Mouse (Mus musculus) CH12.LX (cell line): Measurements from ENCODE around the gene Caskin1. TPM values are rescaled to one million over a fixed set of nuclear protein-coding genes. Genes with fewer than 3 reads are reported as not detected.

Experiments used
- DNase-seq: peaks from one replicate; pipeline ENCODE4 v3.0.0-alpha.2; 2013; ENCODE audit errors: extremely low read depth
- H3K27ac ChIP-seq: 2 replicates; pipeline ENCODE4 v1.5.1; 2012; ENCODE audit warnings: low read depth, mild to moderate bottlenecking, control low read depth, moderate library complexity; ENCODE audit not compliant: insufficient read depth
- H3K27me3 ChIP-seq: replicated peaks from 2 replicates; pipeline ENCODE3; 2012; ENCODE audit warnings: inconsistent platforms
- H3K36me3 ChIP-seq, 2 experiments: replicated peaks in 1 of 2; 2 replicates each; pipeline versions ENCODE3 to v1.6.1; 2012; ENCODE audit warnings: inconsistent platforms in 1 of 2, low read length in 1 of 2, mild to moderate bottlenecking in 1 of 2, mixed read lengths in 1 of 2, moderate library complexity in 1 of 2; ENCODE audit not compliant: control insufficient read depth in 1 of 2, insufficient read depth in 1 of 2
- H3K4me1 ChIP-seq, 2 experiments: 2 replicates each; pipeline ENCODE4 v1.6.1; 2012; ENCODE audit warnings: inconsistent platforms in 1 of 2, moderate library complexity in 1 of 2; ENCODE audit not compliant: insufficient read depth in 2 of 2, control insufficient read depth in 1 of 2
- H3K4me2 ChIP-seq: 2 replicates; pipeline ENCODE4 v1.6.1; 2012; ENCODE audit warnings: low read depth, mild to moderate bottlenecking, control low read depth; ENCODE audit not compliant: poor library complexity, insufficient read depth, severe bottlenecking
- H3K4me3 ChIP-seq, 3 experiments: fragments of 150-350 bp in 1 of 3; sonication (generic) in 1 of 3; replicated peaks in 1 of 3; 2 replicates each; pipeline versions ENCODE3 to v1.5.1; 2011 to 2012; ENCODE audit warnings: low read depth in 2 of 3, low read length in 2 of 3, mild to moderate bottlenecking in 2 of 3, moderate library complexity in 2 of 3, control low read depth in 1 of 3, improper control_type of control experiment in 1 of 3, inconsistent platforms in 1 of 3, mixed read lengths in 1 of 3; ENCODE audit not compliant: poor library complexity in 1 of 3
- H3K79me2 ChIP-seq: replicated peaks from 2 replicates; pipeline ENCODE4 v1.6.1; 2012; ENCODE audit warnings: mild to moderate bottlenecking, moderate library complexity; ENCODE audit not compliant: control insufficient read depth, poor library complexity, insufficient read depth, severe bottlenecking; ENCODE audit errors: extremely low read depth
- H3K9ac ChIP-seq: 2 replicates; pipeline ENCODE4 v1.6.1; 2012; ENCODE audit warnings: low read depth, mild to moderate bottlenecking, control low read depth, moderate library complexity; ENCODE audit not compliant: insufficient read depth
- H3K9me3 ChIP-seq: replicated peaks from 2 replicates; pipeline ENCODE3; 2012; ENCODE audit warnings: low read length, inconsistent platforms, mixed read lengths
- BHLHE40 ChIP-seq: IDR thresholded peaks from 2 replicates; pipeline ENCODE4 v1.6.1; 2011; ENCODE audit warnings: mild to moderate bottlenecking, low read depth, low read length, improper control_type of control experiment
- CTCF ChIP-seq, 2 experiments: IDR thresholded peaks in 1 of 2; conservative IDR thresholded peaks in 1 of 2; 2 replicates each; pipeline ENCODE4 v1.5.1; 2011 to 2012; ENCODE audit warnings: low read depth in 2 of 2, low read length in 2 of 2, improper control_type of control experiment in 1 of 2, inconsistent platforms in 1 of 2, mild to moderate bottlenecking in 1 of 2, moderate library complexity in 1 of 2
- ETS1 ChIP-seq: conservative IDR thresholded peaks from 2 replicates; pipeline ENCODE4 v1.6.1; 2012; ENCODE audit warnings: low read depth, mild to moderate bottlenecking, inconsistent platforms, low read length, improper control_type of control experiment, moderate library complexity
- JUN ChIP-seq: IDR thresholded peaks from 2 replicates; pipeline ENCODE4 v1.6.1; 2011; ENCODE audit warnings: low read depth, mild to moderate bottlenecking, low read length, improper control_type of control experiment, moderate library complexity; ENCODE audit not compliant: insufficient read depth
- KAT2A ChIP-seq: IDR thresholded peaks from 2 replicates; pipeline ENCODE4 v1.6.1; 2012; ENCODE audit warnings: low read length, improper control_type of control experiment, inconsistent platforms; ENCODE audit not compliant: insufficient replicate concordance
- MAX ChIP-seq: IDR thresholded peaks from 2 replicates; pipeline ENCODE4 v1.6.1; 2011; ENCODE audit warnings: low read length, improper control_type of control experiment
- MAZ ChIP-seq: IDR thresholded peaks from 2 replicates; pipeline ENCODE4 v1.6.1; 2012; ENCODE audit warnings: low read depth, mild to moderate bottlenecking, inconsistent platforms, low read length, improper control_type of control experiment, moderate library complexity
- MXI1 ChIP-seq: IDR thresholded peaks from 2 replicates; pipeline ENCODE4 v1.6.1; 2011; ENCODE audit warnings: mild to moderate bottlenecking, low read depth, low read length, improper control_type of control experiment
- MYC ChIP-seq: IDR thresholded peaks from 2 replicates; pipeline ENCODE4 v1.6.1; 2011; ENCODE audit warnings: low read depth, mild to moderate bottlenecking, improper control_type of control experiment, low read length
- POLR2AphosphoS2 ChIP-seq: IDR thresholded peaks from 2 replicates; pipeline ENCODE4 v1.6.1; 2011; ENCODE audit warnings: low read depth, low read length, improper control_type of control experiment
- TBP ChIP-seq: conservative IDR thresholded peaks from 2 replicates; pipeline ENCODE4 v1.6.1; 2011; ENCODE audit warnings: low read depth, low read length, improper control_type of control experiment
- UBTF ChIP-seq: IDR thresholded peaks from 2 replicates; pipeline ENCODE4 v1.6.1; 2012; ENCODE audit warnings: low read depth, mild to moderate bottlenecking, inconsistent platforms, low read length, improper control_type of control experiment, moderate library complexity
- USF2 ChIP-seq: conservative IDR thresholded peaks from 2 replicates; pipeline ENCODE4 v1.6.1; 2011; ENCODE audit warnings: low read depth, low read length, improper control_type of control experiment
- ZKSCAN1 ChIP-seq: IDR thresholded peaks from 2 replicates; pipeline ENCODE4 v1.6.1; 2012; ENCODE audit warnings: low read depth, inconsistent platforms, low read length, improper control_type of control experiment, borderline replicate concordance
- ZNF384 ChIP-seq: IDR thresholded peaks from 2 replicates; pipeline ENCODE4 v1.6.1; 2012; ENCODE audit warnings: low read depth, low read length, improper control_type of control experiment, inconsistent platforms
- dilution Hi-C: fragments of 300-500 bp; cut with MboI; formaldehyde crosslinking; loops from 2 replicates; pipeline ENCODE4 v1.14.3; 2020; ENCODE audit warnings: low sequenced_read_pairs; ENCODE audit not compliant: extremely low pct_unique_long_range_greater_than_20kb, extremely low pct_ligation_motif_present
- in situ Hi-C: fragments of 300-500 bp; cut with MboI; formaldehyde crosslinking; loops from 3 replicates; pipeline ENCODE4 v1.14.3; 2019; ENCODE audit warnings: low sequenced_read_pairs, low pct_ligation_motif_present, low pct_unique_long_range_greater_than_20kb, mixed read lengths
- polyA plus RNA-seq: library from polyadenylated mRNA; unstranded; fragments of >175 nt; gene quantifications from 2 replicates; pipeline ENCODE4 v1.2.1, GENCODE M21; 2012; ENCODE audit warnings: low read depth; ENCODE audit not compliant: insufficient read length
- total RNA-seq, 2 experiments: library from RNA; depleted of rRNA; stranded (reverse); fragments of 300-350 nt in 1 of 2; fragments of >200 nt in 1 of 2; gene quantifications; 2 replicates each; pipeline ENCODE4 v1.2.3; 2012 to 2014

Gene Caskin1
- total and polyA plus RNA-seq, 3 experiments = 0.08 to 0.71 TPM; not detected in 1

DNA sequence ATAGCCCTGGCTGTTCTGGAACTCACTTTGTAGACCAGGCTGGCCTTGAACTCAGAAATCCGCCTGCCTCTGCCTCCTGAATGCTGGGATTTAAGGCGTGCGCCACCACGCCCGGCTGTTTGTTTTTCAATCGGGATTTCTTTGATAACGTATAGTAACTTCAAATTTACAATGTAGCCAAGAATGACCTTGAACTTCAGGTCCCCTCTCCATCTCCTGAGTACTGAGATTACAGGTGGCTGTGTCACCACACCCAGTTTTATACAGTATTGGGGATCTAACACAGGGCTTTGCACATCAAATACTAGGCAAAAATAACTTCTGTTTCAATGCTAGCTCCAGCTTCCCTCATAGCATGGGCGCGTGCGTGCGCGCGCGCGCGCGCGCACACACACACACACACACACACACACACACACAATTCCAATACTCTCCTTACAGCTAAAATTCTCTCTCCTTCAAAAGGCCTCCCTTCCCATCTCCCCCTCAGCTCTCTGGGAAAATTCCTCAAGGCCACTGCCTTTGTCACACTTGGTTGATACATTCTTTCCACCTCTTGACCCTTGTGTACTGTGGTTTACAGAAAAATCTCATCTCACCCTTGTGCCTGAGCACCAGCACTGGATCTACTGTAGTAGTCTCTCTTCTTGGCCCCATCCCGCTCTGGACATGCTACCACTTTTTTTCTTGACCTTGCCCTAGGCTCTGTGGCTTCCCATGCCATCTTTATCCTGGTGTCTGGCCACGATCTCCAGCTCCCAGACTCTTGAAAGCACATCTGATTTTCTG, 7.2 kb upstream of the Caskin1 start:
- dilution Hi-C loops (no loop called here), in situ Hi-C loops (no loop called here)

DNA sequence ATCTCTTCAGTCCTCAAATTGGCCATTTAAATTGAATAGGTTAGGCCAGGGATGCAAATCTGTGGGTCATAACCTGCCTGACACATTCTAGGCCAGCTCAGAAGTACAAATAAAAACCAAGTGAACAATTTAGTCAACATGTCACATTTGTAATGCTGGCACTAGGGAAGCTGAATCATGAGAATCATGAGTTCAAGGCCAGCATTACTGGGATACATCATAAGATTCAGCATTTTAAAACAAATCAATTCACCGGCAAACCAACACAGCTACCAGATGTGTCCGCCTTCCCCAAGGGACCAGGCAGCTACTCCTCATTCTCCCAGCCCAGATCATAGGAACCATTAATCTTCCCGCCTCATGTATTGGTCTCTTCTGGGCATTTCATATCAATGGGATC, 4.9 kb upstream of the Caskin1 start:
- Histone ChIP-seq H3K4me2 (no peak overlapping the region), H3K36me3 (no peaks in the 10 kb centered on the region), H3K4me1 (peaks cover 6 to 15% of the 10 kb centered on the region in 2 experiments; a peak in 3 of 4 replicates), H3K79me2 (no peaks in the 10 kb centered on the region), H3K27me3 (peaks cover 27% of the 10 kb centered on the region), H3K4me3 (no peak overlapping the region), H3K27ac (no peak overlapping the region), H3K9me3 (no peaks in the 10 kb centered on the region), H3K9ac (no peak overlapping the region)
- dilution Hi-C loops = no loop called here
- DNase-seq = no peak
- TF ChIP-seq MYC (no peak), ZNF384 (no peak), MAZ (no peak), ETS1 (no peak), UBTF (no peak), KAT2A (no peak)
- in situ Hi-C loops = no loop called here

More for the DNA sequence above, 7.2 kb upstream of the Caskin1 start:
- Histone ChIP-seq H3K4me1 (peaks cover 12 to 26% of the 10 kb centered on the region in 2 experiments; a peak in 3 of 4 replicates), H3K4me3 (no peak overlapping the region), H3K27me3 (peaks cover 8% of the 10 kb centered on the region), H3K79me2 (no peaks in the 10 kb centered on the region), H3K4me2 (no peak overlapping the region), H3K9ac (no peak overlapping the region), H3K9me3 (no peaks in the 10 kb centered on the region), H3K27ac (no peak overlapping the region), H3K36me3 (peaks cover 11 to 17% of the 10 kb centered on the region in 2 experiments)
- TF ChIP-seq BHLHE40 (no peak), MXI1 (no peak), ZKSCAN1 (no peak), KAT2A (no peak), POLR2AphosphoS2 (no peak), CTCF (conservative IDR thresholded peaks at IDR 0.05 in 1 of 2, IDR thresholded peaks at IDR 0.05 in 1 of 2; ENCODE audit: low read depth in 2 of 2, low read length in 2 of 2) (no peak), TBP (no peak), UBTF (no peak), USF2 (no peak), JUN (no peak), MAX (no peak)
- DNase-seq = no peak
